Mouse (Mus musculus) forebrain, postnatal 0 days (tissue): ENCODE data around the gene Zfp786. TPM values are rescaled to one million over a fixed set of nuclear protein-coding genes. Genes with fewer than 3 reads are reported as not detected.
A peak's percentile ranks its signal among the peaks of the same experiment; 100 is the strongest.

ENCODE experiments used
- ATAC-seq: fragments of 200-750 bp; cut with Nextera tagmentation; 2 replicates; pipeline ENCODE4 v1.8.0; 2017; ENCODE audit warnings: mild to moderate bottlenecking, moderate library complexity
- DNase-seq: peaks from one replicate; pipeline ENCODE4 v3.0.0-alpha.2; 2015
- H3K27ac ChIP-seq: fragments of 300-500 bp; sonication (generic); 2 replicates; pipeline ENCODE4 v1.5.1; 2014; ENCODE audit warnings: low read depth, mild to moderate bottlenecking, antibody characterized with exemption, low read length, moderate library complexity, mixed read lengths
- H3K27me3 ChIP-seq: fragments of 300-500 bp; sonication (generic); 2 replicates; pipeline ENCODE4 v1.6.1; 2014; ENCODE audit warnings: mild to moderate bottlenecking, low read length, mixed read lengths; ENCODE audit not compliant: insufficient read depth
- H3K36me3 ChIP-seq: fragments of 300-500 bp; sonication (generic); 2 replicates; pipeline ENCODE4 v1.6.1; 2014; ENCODE audit warnings: mild to moderate bottlenecking, moderate library complexity; ENCODE audit not compliant: insufficient read depth
- H3K4me1 ChIP-seq: fragments of 300-500 bp; sonication (generic); 2 replicates; pipeline ENCODE4 v1.6.1; 2014; ENCODE audit warnings: antibody characterized with exemption; ENCODE audit not compliant: insufficient read depth
- H3K4me2 ChIP-seq: fragments of 300-500 bp; sonication (generic); 2 replicates; pipeline ENCODE4 v1.6.1; 2014; ENCODE audit warnings: low read depth, mild to moderate bottlenecking, moderate library complexity
- H3K4me3 ChIP-seq: fragments of 300-500 bp; sonication (generic); 2 replicates; pipeline ENCODE4 v1.5.1; 2014; ENCODE audit warnings: low read depth, low read length, mixed read lengths
- H3K9ac ChIP-seq: fragments of 300-500 bp; sonication (generic); 2 replicates; pipeline ENCODE4 v1.6.1; 2014; ENCODE audit warnings: mild to moderate bottlenecking
- H3K9me3 ChIP-seq: fragments of 300-500 bp; sonication (generic); 2 replicates; pipeline ENCODE4 v1.6.1; 2016; ENCODE audit warnings: low read length
- CTCF ChIP-seq: sonication (generic); IDR thresholded peaks from 2 replicates; pipeline ENCODE4 v1.5.1; 2016; ENCODE audit warnings: antibody characterized with exemption, control low read depth, low read depth
- WGBS: fragments of 180-500 bp; shearing (Covaris S2); extraction: QIAGEN DNeasy Blood & Tissue Kit; methylation state at CpG from one replicate; pipeline ENCODE4 v1.1.7; 2014; 5-methylcytosine and 5-hydroxymethylcytosine counted together
- polyA plus RNA-seq: library from polyadenylated mRNA; unstranded; fragments of >200 nt; fragmentation: Nextera tagmentation; extraction: Ambion mirVana; gene quantifications from 2 replicates; pipeline ENCODE4 v1.2.1, GENCODE M21; 2015
- total RNA-seq: library from RNA; depleted of rRNA; stranded (reverse); fragments of >200 nt; gene quantifications from 2 replicates; pipeline ENCODE4 v1.2.3, GENCODE M21; 2014

Gene Zfp786
- total and polyA plus RNA-seq, 2 experiments from 2014 or later: 5.5 to 22.2 TPM

GRCm38 (mm10) chr6:47837630-47838029 lies 7.0 kb upstream of the Zfp786 start:
- no peak for ATAC-seq
- H3K4me1 ChIP-seq: peaks cover 6% of the 10 kb centered on the region
- WGBS: 76% methylated on average over 2 of the region's 2 CpGs
- H3K4me2 ChIP-seq: no peak overlapping the region
- no peak overlapping the region for H3K27ac ChIP-seq
- DNase-seq: no peak
- H3K27me3 ChIP-seq: no peaks in the 10 kb centered on the region
- peaks cover 4% of the 10 kb centered on the region; the same call in 1 of the 2 replicates for H3K36me3 ChIP-seq
- H3K9ac ChIP-seq: no peak overlapping the region
- no peak overlapping the region for H3K4me3 ChIP-seq
- no peak for TF ChIP-seq CTCF
- H3K9me3 ChIP-seq: no peaks in the 10 kb centered on the region

DNA sequence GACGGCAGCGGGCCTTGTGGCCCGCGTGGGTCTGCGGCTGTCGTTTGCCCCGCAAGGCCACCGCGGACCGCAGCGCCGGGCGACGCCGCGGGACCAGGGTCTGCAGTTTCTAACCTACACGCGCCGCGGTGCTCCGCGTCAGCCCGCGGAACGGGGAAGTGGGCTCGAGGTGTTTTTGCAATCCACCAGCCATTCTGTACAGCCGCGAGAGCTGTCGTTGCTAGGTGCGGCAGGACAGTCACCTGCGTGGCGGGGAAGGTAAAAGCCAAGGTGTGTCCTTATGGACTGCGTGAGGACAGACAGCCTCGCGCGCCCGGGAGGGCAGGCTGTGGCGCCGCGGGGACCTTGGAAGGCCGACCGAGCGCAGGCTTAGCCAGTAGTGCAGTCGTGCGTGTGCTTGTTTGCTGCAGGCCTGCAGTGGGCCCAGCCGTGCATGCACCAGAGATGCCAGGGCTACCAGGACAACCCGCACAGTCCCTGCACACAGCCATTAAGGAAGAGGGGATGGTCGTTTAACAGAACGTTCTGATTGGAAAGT lies 5.4 kb upstream of the Zfp786 start:
- Histone ChIP-seq H3K9ac (peak overlapping the region; percentile 96), H3K36me3 (peaks cover 4% of the 10 kb centered on the region; the same call in 1 of the 2 replicates), H3K9me3 (no peaks in the 10 kb centered on the region), H3K4me3 (peak overlapping the region; percentile 73), H3K4me2 (peak overlapping the region; percentile 63), H3K4me1 (peaks cover 6% of the 10 kb centered on the region), H3K27me3 (no peaks in the 10 kb centered on the region), H3K27ac (peak overlapping the region; percentile 92)
- under 1% methylated on average over 49 of the region's 49 CpGs for WGBS
- ATAC-seq: peak; percentile 67
- DNase-seq: peak; percentile 71
- no peak for TF ChIP-seq CTCF

- peak; percentile 96 for DNase-seq
- Histone ChIP-seq H3K9ac (peak within 1 kb of the TSS; percentile 96), H3K4me1 (peaks cover 6% of the 10 kb centered on the region), H3K36me3 (peaks cover 4% of the 10 kb centered on the region; the same call in 1 of the 2 replicates), H3K9me3 (no peaks in the 10 kb centered on the region), H3K4me2 (peak within 1 kb of the TSS; percentile 63), H3K27ac (peak within 1 kb of the TSS; percentile 92), H3K27me3 (no peaks in the 10 kb centered on the region), H3K4me3 (peak within 1 kb of the TSS; percentile 73)
- ATAC-seq: peak; percentile 98
- TF ChIP-seq CTCF: peak; percentile 99
- WGBS: under 1% methylated on average over 52 of the region's 52 CpGs
Observed at GRCm38 (mm10) chr6:47835482-47835983, 4.9 kb upstream of the Zfp786 start, which contains the start of gene Zfp398. Zfp398 (plus strand) TSS chr6:47835661.

DNA sequence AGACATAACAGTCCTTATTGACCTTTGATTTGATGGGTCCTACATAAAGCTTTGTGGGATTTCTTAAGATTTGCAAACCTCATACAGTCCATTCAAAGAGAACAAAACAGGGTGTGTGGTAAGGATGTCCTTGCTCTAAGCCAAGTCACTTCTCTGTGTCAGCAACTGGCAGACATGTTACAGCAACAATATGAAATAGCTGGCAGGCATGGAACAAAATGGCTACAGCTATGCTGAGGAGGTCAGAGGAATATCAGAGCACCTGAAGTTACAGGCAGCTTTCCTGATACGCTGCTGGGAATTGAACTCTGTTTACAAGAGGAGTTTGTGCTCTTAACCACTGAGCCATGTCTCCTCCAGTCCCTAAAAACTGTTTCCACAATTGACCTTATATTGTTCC lies 1.6 kb upstream of the Zfp786 start:
- Histone ChIP-seq H3K4me1 (no peaks in the 10 kb centered on the region), H3K36me3 (no peaks in the 10 kb centered on the region), H3K27ac (no peak overlapping the region), H3K9me3 (no peaks in the 10 kb centered on the region), H3K4me2 (no peak overlapping the region), H3K9ac (no peak overlapping the region), H3K27me3 (no peaks in the 10 kb centered on the region), H3K4me3 (no peak overlapping the region)
- no peak for TF ChIP-seq CTCF
- no peak for ATAC-seq
- no peak for DNase-seq
- WGBS: 77% methylated on average over 1 of the region's 1 CpGs

- no peak overlapping the region for H3K27ac ChIP-seq
- no peak overlapping the region; the same call in 1 of the 2 replicates for H3K9ac ChIP-seq
- ATAC-seq (no peak), DNase-seq (peak; percentile 42)
- peak overlapping the region; percentile 86; the same call in 1 of the 2 replicates for H3K4me3 ChIP-seq
- peak overlapping the region; percentile 48 for H3K4me2 ChIP-seq
- H3K27me3 ChIP-seq: no peaks in the 10 kb centered on the region
- H3K4me1 ChIP-seq: no peaks in the 10 kb centered on the region
- TF ChIP-seq CTCF: peak; percentile 65
- 8% methylated on average over 1 of the region's 1 CpGs for WGBS
- H3K9me3 ChIP-seq: no peaks in the 10 kb centered on the region
- peaks cover 12% of the 10 kb centered on the region for H3K36me3 ChIP-seq
Observed at GRCm38 (mm10) chr6:47828950-47829349, 1.7 kb downstream of the Zfp786 start.

DNA sequence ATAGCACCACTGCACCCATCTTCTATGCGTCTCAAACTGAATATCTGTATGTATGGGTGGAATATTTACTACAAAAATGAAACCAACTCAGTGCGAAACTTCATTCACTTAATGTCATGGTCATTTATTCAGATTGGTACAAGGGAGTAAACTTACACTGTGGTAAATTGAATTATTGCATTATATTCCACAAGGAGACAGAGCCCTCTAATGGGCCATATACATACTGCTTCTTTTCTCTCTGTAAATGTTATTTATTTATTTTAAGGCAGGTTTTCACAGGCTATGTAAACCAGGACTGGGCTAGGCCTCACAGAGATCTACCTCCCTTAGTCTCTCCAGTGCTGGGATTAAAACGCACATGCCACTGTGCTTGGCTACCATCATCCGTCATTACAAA lies 3.2 kb downstream of the Zfp786 start:
- H3K9me3 ChIP-seq: no peaks in the 10 kb centered on the region
- H3K27me3 ChIP-seq: no peaks in the 10 kb centered on the region
- H3K4me2 ChIP-seq: no peak overlapping the region
- no peak overlapping the region for H3K9ac ChIP-seq
- DNase-seq (no peak), ATAC-seq (no peak)
- H3K27ac ChIP-seq: no peak overlapping the region
- H3K36me3 ChIP-seq: peaks cover 27% of the 10 kb centered on the region
- peak; percentile 21; the same call in 1 of the 2 replicates for TF ChIP-seq CTCF
- H3K4me3 ChIP-seq: no peak overlapping the region
- H3K4me1 ChIP-seq: no peaks in the 10 kb centered on the region
- 94% methylated on average over 4 of the region's 4 CpGs for WGBS

GRCm38 (mm10) chr6:47824241-47824640 lies 6.4 kb downstream of the Zfp786 start:
- Histone ChIP-seq H3K4me2 (no peak overlapping the region), H3K27me3 (no peaks in the 10 kb centered on the region), H3K36me3 (peaks cover 54% of the 10 kb centered on the region), H3K9ac (no peak overlapping the region), H3K27ac (no peak overlapping the region), H3K4me3 (no peak overlapping the region), H3K9me3 (no peaks in the 10 kb centered on the region), H3K4me1 (no peaks in the 10 kb centered on the region)
- DNase-seq: no peak
- ATAC-seq: no peak
- no peak for TF ChIP-seq CTCF
- WGBS: 63% methylated on average over 2 of the region's 2 CpGs
